Mouse (Mus musculus) hindbrain, postnatal 0 days (tissue): Measurements from ENCODE around the gene Rasa3. TPM values are rescaled to one million over a fixed set of nuclear protein-coding genes. Genes with fewer than 3 reads are reported as not detected.

ENCODE experiments used
- ATAC-seq: fragments of 200-750 bp; cut with Nextera tagmentation; 2 replicates; pipeline ENCODE4 v1.8.0; 2017; ENCODE audit warnings: mild to moderate bottlenecking, moderate TSS enrichment, moderate library complexity
- DNase-seq: peaks from one replicate; pipeline ENCODE4 v3.0.0-alpha.2; 2015; ENCODE audit warnings: low spot score
- H3K27ac ChIP-seq: fragments of 300-500 bp; sonication (generic); 2 replicates; pipeline ENCODE4 v1.5.1; 2014; ENCODE audit warnings: mild to moderate bottlenecking
- H3K27me3 ChIP-seq: fragments of 300-500 bp; sonication (generic); 2 replicates; pipeline ENCODE4 v1.6.1; 2014; ENCODE audit warnings: low read length, mixed read lengths; ENCODE audit not compliant: insufficient read depth
- H3K36me3 ChIP-seq: fragments of 300-500 bp; sonication (generic); 2 replicates; pipeline ENCODE4 v1.6.1; 2014; ENCODE audit warnings: low read length, mixed read lengths; ENCODE audit not compliant: insufficient read depth
- H3K4me1 ChIP-seq: fragments of 300-500 bp; sonication (generic); 2 replicates; pipeline ENCODE4 v1.6.1; 2014; ENCODE audit warnings: antibody characterized with exemption, low read length, mixed read lengths; ENCODE audit not compliant: insufficient read depth
- H3K4me2 ChIP-seq: fragments of 300-500 bp; sonication (generic); 2 replicates; pipeline ENCODE4 v1.6.1; 2014; ENCODE audit warnings: low read depth, mild to moderate bottlenecking, low read length, moderate library complexity, mixed read lengths
- H3K4me3 ChIP-seq: fragments of 300-500 bp; sonication (generic); 2 replicates; pipeline ENCODE4 v1.5.1; 2014; ENCODE audit warnings: low read length
- H3K9ac ChIP-seq: fragments of 300-500 bp; sonication (generic); replicated peaks from 2 replicates; pipeline ENCODE4 v1.6.1; 2014; ENCODE audit warnings: mild to moderate bottlenecking, low read length, moderate library complexity, mixed read lengths
- H3K9me3 ChIP-seq: fragments of 300-500 bp; sonication (generic); 2 replicates; pipeline ENCODE4 v1.6.1; 2016; ENCODE audit warnings: low read length, mixed read lengths
- CTCF ChIP-seq: IDR thresholded peaks from 2 replicates; pipeline ENCODE4 v1.5.1; 2016; ENCODE audit warnings: antibody characterized with exemption, control low read depth, low read depth
- WGBS: fragments of 180-500 bp; shearing (Covaris S2); extraction: QIAGEN DNeasy Blood & Tissue Kit; methylation state at CpG from one replicate; pipeline ENCODE4 v1.1.7; 2014; 5-methylcytosine and 5-hydroxymethylcytosine counted together
- polyA plus RNA-seq: library from polyadenylated mRNA; unstranded; fragments of >200 nt; fragmentation: Nextera tagmentation; extraction: Ambion mirVana; gene quantifications from 2 replicates; pipeline ENCODE4 v1.2.1, GENCODE M21; 2015
- total RNA-seq: library from RNA; depleted of rRNA; stranded (reverse); fragments of >200 nt; gene quantifications from 2 replicates; pipeline ENCODE4 v1.2.3, GENCODE M21; 2014; rRNA removed

The Rasa3 gene
- total RNA-seq (84.7 and 85.2 TPM in 2 replicates), polyA plus RNA-seq (29.4 and 33.5 TPM in 2 replicates)

DNA sequence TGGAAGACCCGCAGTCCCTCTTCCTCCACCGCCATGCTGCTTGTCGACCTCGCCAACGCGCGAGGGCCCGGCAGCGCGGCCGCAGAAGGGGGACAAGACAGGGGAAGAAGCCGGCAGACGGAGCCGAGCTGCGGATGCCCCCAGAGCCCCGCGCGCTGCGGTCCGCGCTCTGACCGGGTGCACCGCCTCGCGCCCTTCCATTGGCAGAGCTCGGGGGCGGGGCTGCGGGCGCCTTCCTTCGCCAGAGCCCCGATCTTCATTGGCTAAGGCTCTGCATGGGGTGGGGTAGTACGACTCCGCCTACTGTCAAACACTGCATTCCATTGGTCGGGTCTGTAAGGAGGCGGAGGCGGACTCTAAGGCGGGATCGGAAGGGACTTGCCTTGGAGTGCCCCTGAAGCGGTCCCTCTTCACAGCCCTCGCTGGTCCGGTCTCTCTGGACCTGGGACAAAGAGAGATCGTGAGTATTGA, at the start of gene Rasa3:
TSS of gene Rasa3 (minus strand) at position 191 of the 471 bp plus-strand sequence.
- Histone ChIP-seq H3K4me3 (peak within 1 kb of the TSS; percentile 89), H3K9me3 (no peaks in the 10 kb centered on the region), H3K4me2 (peak within 1 kb of the TSS; percentile 83), H3K27ac (peak within 1 kb of the TSS; percentile 97), H3K27me3 (no peaks in the 10 kb centered on the region), H3K9ac (peak within 1 kb of the TSS; percentile 80), H3K4me1 (peaks cover 28% of the 10 kb centered on the region), H3K36me3 (no peaks in the 10 kb centered on the region)
- WGBS = under 1% methylated on average over 39 of the region's 42 CpGs
- ATAC-seq (peak; percentile 96), DNase-seq (peak; percentile 98)
- no peak for TF ChIP-seq CTCF

- Histone ChIP-seq H3K36me3 (no peaks in the 10 kb centered on the region), H3K27me3 (no peaks in the 10 kb centered on the region), H3K27ac (no peak overlapping the region), H3K4me3 (no peak overlapping the region), H3K9me3 (no peaks in the 10 kb centered on the region), H3K4me2 (no peak overlapping the region), H3K4me1 (no peaks in the 10 kb centered on the region), H3K9ac (no peak overlapping the region)
- DNase-seq (peak; percentile 70), ATAC-seq (no peak)
- TF ChIP-seq CTCF = peak; percentile 61
Measured at GRCm38 (mm10) chr8:13725722-13726121, 48.3 kb upstream of the Rasa3 start.

GRCm38 (mm10) chr8:13718980-13719379, 41.6 kb upstream of the Rasa3 start:
- no peak for TF ChIP-seq CTCF
- 94% methylated on average over 8 of the region's 8 CpGs for WGBS
- ATAC-seq = no peak
- H3K4me3 ChIP-seq = no peak overlapping the region
- H3K9me3 ChIP-seq = no peaks in the 10 kb centered on the region
- H3K27ac ChIP-seq = no peak overlapping the region
- no peak for DNase-seq
- H3K4me2 ChIP-seq = no peak overlapping the region
- H3K36me3 ChIP-seq = no peaks in the 10 kb centered on the region
- H3K9ac ChIP-seq = no peak overlapping the region
- no peaks in the 10 kb centered on the region for H3K4me1 ChIP-seq
- H3K27me3 ChIP-seq = no peaks in the 10 kb centered on the region

DNA sequence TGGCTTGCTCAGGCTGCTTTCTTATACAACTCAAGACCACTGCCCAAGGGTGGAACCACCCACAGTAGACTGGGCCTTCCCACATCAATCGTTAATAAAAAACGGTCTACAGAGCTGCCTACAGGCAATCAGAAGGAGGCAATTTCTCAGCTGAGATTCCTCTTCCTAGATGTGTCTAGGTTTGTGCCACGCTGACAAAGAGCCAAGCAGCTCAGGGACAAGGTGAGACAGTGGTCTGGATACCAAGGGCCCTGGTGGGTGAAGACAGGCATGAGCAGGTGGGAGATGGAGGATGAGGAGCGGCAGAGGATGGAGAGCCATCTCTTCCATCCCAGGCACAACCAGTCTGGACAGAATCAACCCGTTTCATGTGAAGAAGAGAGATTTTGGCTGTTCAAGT, 31.1 kb upstream of the Rasa3 start:
- DNase-seq = no peak
- WGBS = 97% methylated on average over 5 of the region's 5 CpGs

GRCm38 (mm10) chr8:13706918-13707317, 29.5 kb upstream of the Rasa3 start:
- Histone ChIP-seq H3K27me3 (no peaks in the 10 kb centered on the region), H3K4me2 (no peak overlapping the region), H3K4me1 (peaks cover 12% of the 10 kb centered on the region), H3K9me3 (no peaks in the 10 kb centered on the region), H3K36me3 (no peaks in the 10 kb centered on the region), H3K9ac (no peak overlapping the region), H3K27ac (no peak overlapping the region), H3K4me3 (no peak overlapping the region)
- DNase-seq (no peak), ATAC-seq (no peak)
- no peak for TF ChIP-seq CTCF
- WGBS = 83% methylated on average over 5 of the region's 5 CpGs

More for the DNA sequence above, 31.1 kb upstream of the Rasa3 start:
- Histone ChIP-seq H3K4me2 (no peak overlapping the region), H3K9ac (no peak overlapping the region), H3K36me3 (no peaks in the 10 kb centered on the region), H3K9me3 (no peaks in the 10 kb centered on the region), H3K4me3 (no peak overlapping the region), H3K27me3 (no peaks in the 10 kb centered on the region), H3K4me1 (peaks cover 9% of the 10 kb centered on the region), H3K27ac (no peak overlapping the region)
- ATAC-seq = no peak
- TF ChIP-seq CTCF = no peak

DNA sequence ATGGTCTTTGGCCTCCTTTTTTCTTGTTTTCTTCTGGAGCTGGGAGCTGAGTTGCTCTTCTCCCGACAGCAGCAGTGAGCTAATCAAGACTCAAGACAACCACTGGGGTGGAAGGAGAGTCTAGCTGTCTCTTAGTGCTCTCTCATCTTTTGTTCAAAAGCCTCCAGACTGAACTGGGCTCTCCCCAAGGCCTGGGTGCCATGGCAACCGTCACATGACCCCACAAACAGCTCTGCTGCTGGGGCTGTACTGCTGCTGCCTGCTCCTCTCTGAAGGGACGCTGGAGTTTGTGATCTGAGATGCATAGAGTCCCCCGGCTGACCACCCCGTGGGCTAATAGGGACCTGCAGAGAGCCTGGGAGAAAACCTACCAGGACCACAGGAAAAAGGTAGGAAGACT, 28.3 kb upstream of the Rasa3 start, which contains the start of gene Cfap97d2:
TSS of gene Cfap97d2 (plus strand) at position 222 of the 400 bp plus-strand sequence.
- no peaks in the 10 kb centered on the region for H3K9me3 ChIP-seq
- no peak within 1 kb of the TSS for H3K4me3 ChIP-seq
- DNase-seq (peak; percentile 93), ATAC-seq (peak; percentile 99)
- TF ChIP-seq CTCF = no peak
- H3K4me1 ChIP-seq = peaks cover 12% of the 10 kb centered on the region
- peak within 1 kb of the TSS; percentile 33 for H3K4me2 ChIP-seq
- H3K9ac ChIP-seq = no peak within 1 kb of the TSS
- 7% methylated on average over 5 of the region's 5 CpGs for WGBS
- no peaks in the 10 kb centered on the region for H3K36me3 ChIP-seq
- no peaks in the 10 kb centered on the region for H3K27me3 ChIP-seq
- peak within 1 kb of the TSS; percentile 57 for H3K27ac ChIP-seq

GRCm38 (mm10) chr8:13704301-13704700, 26.9 kb upstream of the Rasa3 start:
- no peak for ATAC-seq
- Histone ChIP-seq H3K4me2 (no peak overlapping the region), H3K9ac (no peak overlapping the region), H3K9me3 (no peaks in the 10 kb centered on the region), H3K4me1 (peaks cover 12% of the 10 kb centered on the region), H3K27me3 (no peaks in the 10 kb centered on the region), H3K27ac (no peak overlapping the region), H3K36me3 (no peaks in the 10 kb centered on the region), H3K4me3 (no peak overlapping the region)
- 88% methylated on average over 4 of the region's 4 CpGs for WGBS
- no peak for DNase-seq
- no peak for TF ChIP-seq CTCF
